Mouse (Mus musculus) retina, embryonic 14.5 days (tissue): Measurements from ENCODE around the gene Bcas3.
A peak's percentile ranks its signal among the peaks of the same experiment; 100 is the strongest.

Experiments
- DNase-seq: peaks from one replicate; pipeline ENCODE4 v3.0.0-alpha.2; 2015; ENCODE audit warnings: low spot score

The Bcas3 gene

DNA sequence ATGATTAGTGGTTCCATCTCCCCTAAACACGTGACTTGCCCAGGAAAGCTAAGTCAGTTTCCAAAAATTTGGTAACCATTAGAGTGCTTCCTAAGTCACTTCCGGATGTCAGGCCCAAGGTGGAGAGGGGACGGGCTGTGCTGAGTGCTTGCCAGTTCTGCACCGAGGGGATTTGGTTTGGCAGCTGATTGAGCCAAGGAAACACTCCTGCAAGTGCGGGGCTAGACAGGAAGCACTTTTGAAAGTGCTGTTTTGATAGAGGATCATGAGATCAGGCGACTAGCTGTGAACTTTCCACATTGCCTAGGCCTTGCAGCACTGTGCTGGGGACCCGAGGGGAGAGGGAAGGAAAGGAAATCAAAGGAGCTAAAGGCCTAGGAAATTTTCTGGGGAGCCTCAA, 262.5 kb downstream of the Bcas3 start:
- no peak for DNase-seq

DNA sequence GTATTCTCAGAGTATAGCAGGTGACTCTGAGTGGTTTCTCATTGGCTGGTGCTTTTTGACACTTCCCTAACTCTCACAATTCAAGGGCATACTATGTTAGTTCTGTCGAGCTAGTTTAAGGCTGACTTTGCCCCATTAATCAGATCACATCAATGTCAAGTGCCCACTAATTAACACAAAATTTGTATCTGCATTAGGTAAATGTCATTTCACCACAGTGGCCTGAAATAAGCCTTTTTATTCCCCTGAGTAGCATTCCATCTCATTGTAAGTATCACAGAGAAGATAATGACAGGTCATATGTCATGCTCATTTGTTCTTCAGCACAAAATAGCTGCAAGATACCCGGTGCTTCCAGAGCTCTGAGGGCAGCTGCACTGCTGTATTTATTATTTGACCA, 268.5 kb downstream of the Bcas3 start:
- DNase-seq, result peak; percentile 71

DNA sequence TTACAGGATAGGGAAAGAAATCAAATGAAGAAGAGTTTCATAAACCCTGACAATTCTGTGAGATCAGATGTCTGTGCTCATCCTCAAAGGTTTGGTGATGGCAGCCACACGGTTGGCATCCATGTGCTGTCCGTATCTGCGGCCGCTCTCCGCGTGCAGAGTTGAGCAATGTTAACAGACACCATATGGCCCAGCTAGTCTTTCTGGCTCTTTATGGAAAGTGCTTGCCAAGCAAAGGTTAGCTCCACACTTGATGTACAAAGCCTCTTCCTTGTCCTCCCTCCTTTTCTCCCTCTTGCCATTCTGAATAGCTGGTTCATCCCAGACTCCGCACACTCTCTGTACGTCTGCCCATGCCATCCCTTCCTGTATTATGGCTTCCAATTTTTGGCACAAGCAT, 269.0 kb downstream of the Bcas3 start:
- DNase-seq, result no peak

DNA sequence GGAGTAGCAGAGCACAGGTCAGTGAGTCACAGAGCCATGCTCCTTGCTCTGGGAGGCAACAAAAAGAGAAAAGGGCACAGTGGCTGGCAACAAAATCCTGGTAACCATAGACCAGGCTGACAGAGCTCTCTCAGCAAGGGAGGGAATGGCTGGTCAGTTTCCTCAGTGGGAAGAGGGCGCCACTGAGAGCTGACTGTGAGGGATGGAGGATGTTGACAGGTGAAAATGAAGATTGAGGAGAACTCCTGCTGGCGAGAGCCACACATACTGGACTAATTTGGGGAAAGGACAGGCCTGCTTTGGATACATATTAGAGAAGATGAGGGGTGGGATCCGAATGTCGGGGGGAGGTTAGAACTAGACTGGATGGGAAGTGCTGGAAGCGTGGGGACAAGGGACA, 272.2 kb downstream of the Bcas3 start:
- no peak for DNase-seq

DNA sequence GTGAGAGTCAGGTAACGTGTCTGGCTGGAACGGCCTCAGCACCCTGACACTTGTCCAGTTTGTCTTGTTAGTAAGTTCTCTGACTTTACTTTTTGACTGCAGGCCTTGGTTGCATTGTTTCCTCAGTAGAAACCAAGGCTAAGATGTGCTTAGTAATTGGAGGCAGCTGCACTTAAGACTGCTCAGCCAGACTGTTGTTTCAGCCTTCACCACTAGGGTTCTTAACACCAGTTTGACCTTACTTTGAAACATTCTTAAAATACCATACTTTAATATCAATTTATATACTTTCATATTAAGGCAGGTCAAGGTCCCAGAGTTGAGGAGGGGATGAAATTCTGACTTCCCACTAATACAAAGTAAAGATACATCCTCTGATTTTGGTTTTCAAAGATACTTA, 273.9 kb downstream of the Bcas3 start:
- peak; percentile 52 for DNase-seq

DNA sequence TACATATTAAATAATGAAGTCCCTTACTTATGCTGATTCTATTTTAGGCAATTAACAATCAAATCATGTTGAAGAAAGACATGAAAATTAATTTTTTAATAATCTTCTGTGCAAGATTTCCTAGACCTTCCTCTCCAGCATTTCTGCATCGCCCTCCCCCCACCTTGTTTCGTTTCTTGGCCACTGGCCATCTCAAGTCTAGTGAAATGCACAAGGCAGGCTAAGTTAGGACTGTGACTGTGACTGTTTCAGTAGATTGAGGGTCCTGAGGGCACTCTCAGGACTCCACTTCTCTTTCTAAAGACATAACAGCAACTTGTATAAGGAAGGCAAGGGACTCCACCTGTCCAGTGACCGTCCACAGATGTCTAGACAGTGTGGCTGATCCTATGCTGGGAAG, 274.4 kb downstream of the Bcas3 start:
- DNase-seq, result no peak

DNA sequence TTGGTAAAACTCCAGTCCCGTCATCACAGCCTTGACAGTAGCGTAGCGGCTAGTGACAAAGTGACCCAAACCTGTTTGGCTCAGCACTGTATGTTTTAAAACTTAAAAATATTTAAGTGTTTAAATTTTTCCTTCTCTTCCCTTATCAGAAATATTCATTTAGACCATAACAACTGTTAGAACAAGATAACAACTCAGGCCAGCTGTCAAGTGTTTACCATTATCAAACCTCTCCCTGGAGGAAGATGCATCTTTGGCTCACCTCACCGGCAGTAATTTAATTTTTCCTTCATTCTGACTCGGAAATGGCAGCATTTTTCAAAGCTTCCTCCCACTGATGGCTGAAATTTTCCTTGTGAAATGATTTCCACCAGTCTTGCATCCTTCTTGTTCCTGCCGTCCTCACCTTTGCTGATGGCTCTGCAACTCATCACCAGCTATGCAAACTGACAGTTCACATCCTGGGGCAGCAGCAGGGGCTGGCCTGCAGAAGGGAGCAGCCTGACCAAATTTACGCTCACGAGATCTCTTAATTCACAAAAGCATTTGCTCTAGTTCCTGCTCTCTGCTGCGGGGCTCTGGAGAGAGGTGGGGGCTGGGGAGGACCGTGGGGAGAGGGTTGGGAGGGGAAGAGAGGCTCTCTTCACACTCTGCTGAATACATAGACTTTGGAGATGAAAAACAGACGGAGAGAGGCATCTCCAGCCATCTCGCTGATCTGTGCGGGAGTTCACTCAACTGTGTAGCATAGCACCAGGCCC, 275.5 kb downstream of the Bcas3 start:
- peak; percentile 65 for DNase-seq

DNA sequence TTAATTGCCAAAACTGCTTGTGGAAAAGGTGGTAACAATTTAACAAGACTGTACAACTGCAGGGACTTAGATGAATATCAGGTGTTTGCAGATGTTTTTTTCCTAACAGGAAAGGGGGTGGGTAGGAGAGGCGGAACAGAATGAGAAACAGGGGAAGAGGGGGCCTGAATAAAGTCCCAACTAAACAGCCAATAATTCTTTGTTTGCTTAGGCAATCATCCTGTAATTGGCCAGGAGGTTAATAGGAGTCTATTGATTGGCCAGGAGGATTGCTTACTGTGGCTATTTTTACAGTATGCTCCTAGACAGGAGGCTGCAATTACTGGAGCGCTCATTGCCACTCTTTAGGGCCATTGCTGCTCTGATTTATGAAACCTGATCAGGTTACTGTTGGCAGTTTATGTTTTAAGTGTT, 279.6 kb downstream of the Bcas3 start:
- DNase-seq, result no peak

DNA sequence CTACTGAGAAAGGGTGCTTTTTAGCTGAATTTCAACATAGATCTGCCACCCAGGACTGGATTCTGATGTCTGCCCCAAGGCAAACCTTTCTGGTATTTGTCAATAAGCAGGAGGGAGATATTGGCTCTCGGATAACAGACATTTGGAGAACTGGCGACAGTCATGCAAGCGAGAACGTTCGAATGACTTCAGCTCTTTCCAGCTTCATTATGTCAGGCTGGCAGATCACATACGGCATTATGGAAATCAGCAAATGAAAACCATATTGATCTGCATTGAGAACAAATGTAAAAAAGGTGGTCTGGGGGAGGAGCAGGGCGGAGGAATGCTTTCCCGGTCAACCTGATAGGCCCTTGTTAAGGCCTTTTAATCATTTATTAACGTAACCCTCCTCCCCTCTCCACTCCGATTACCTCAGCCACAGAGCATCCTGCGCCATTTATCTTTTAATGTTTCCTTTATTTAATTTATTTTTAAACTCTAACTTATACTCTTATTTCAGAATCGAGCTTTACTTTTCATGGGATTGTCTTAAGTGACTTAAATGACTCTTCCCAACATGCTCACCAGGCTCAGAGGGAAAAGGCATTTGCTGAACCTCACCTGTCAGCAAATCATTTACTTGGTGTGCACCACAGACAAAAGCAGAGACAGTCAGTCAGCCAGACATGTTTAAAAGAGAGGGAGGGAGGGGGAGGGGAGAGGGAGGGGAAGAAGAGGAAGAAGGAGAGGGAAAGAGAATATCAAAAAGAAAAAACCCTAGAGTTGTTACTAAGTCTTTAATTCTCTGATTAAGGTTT, 285.9 kb downstream of the Bcas3 start:
- no peak for DNase-seq

DNA sequence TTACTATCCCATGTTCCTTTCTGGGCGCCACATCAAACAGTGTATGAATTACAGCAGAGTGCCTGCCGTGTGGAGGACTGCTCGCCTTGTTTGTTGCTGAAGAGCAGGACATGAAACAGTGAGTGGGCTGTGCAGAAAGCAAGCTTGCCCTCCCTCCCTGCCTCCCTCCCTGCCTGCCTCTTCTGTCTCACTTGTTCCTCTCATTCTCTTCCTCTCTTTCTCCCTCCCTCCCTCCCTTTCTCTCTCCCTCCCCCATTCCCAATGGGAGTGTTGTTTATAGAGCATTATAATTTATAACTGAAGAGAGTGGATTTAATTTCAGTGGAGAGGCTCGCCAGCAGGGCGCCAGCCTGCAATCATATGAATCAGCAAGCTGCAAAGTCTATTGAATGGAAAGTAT, 287.7 kb downstream of the Bcas3 start:
- no peak for DNase-seq

DNA sequence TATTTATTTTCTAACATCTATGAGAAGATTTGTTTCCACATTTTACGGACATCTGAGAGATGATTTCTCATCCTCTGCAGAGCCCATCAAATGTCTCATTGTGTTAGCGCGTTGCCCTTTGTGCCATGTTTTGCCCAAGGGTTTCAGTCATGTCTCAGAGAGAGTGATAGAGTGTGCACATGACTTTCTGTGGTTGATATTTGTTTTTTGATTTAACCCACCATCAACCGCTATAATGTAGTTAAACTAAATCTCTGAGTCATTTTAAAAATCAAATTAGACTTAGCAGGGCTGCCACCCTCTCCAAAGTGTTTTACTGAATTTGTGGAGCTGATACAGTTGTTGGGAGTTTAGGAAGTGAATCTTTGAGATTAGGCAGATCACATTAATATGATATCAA, 288.5 kb downstream of the Bcas3 start:
- no peak for DNase-seq

DNA sequence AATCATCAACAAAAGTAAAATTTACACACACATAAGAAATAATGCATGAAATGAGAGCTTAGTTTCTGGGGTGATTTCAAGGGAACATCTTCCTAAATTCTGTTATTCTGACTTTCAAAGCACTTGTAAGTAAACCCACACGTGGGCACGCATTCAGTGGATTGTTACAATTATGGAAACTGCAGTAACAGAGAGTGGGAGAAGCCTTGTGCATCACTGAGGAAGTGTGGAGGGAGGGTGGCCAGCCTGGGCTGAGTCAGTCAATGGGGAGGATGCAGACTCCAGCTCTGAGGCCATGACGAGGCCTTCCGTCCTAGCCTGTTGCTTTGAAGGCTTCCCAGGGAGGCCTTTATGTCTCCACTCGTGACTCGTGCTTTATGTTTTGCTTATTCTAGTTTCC, 289.6 kb downstream of the Bcas3 start:
- no peak for DNase-seq

DNA sequence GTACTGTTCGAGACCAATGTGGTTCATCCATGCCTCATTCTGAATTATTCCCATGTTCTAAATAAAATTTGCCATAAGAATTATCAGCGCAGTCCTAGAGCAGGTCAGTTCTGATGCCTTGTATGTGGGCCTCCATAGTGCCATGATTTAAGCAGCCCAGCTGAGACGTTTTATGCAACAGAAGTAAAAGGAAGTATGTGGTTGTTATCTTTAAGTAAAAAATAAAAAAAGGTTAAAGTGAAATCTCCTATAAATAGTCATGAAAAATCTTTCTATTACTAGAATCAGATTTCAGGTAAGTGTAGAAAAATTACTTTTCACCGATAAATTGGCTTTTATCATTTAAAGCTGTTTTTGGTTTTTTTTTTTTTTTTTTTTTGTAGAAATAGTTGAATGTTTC, 290.1 kb downstream of the Bcas3 start:
- DNase-seq, result no peak

DNA sequence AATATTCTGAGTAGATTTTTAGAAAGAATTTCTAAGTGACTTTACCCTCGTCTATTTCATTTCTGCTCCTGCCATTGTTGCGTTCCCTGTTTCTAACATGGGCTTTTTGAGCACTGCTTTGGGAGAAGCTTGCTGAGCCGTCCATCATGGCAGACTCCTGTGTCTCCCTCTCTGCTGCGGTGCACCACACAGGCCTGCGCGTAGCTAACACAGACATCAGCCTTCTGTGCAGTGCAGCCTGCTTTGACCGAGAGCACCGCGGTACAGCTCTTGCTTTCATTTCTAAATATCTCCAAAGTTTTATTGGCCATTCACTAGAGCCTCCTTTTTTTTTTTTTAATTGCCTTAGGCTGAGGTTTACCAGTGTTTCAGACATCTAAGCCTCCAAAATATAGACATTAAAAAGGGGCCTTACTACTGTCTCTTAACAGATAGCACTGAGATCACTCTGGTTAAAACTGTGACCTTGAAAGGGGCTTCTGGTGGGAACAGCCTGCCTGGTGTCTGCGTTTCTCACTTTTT, 290.6 kb downstream of the Bcas3 start:
- no peak for DNase-seq

DNA sequence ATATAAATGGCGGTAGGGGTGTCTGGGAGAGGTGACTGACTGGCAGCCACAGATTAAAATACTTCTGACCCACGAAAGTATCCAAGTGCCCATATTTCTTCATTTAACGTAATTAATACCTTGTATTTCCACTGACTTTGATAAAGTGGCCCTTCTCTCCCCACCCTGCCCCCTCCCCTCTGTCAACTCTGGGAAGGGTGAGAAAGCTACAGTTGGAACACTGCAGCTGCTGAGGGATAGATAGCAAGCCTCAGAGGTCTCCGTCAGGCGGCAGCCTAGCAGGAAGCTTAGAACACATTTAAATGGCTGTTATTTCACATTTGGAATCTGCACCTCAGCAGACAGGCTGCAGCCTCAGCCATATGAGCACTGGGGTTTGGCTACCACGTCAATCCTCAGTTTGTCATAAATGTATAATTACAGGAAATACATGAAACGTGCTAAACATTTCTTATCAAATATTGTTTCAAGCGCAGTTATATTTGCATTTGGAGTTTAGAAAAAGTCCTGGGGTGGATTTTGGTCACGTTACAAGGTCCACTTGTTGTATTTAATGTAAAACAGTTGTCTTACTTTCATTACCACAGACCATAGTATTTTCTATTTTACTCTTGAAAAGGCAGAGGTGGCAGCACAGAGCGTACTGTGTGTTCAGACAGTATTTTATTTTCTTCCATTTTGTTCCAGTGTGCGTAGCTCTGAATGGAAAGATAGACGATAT, 291.2 kb downstream of the Bcas3 start:
- no peak for DNase-seq

DNA sequence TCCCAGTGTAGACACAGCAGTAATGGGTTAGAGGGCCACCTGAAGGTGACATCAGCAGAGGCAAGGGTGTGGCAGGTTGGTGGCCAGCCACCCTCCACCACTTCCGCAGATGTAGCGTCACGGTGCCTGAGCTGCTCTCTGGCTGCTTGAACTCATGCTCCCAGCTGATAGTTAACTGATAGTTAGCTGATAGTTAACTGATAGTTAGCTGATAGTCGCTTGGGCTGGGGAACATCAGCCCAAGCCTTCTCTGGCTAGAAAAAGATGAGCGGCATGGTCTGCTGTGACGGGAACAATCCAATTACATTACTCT, 291.7 kb downstream of the Bcas3 start:
- DNase-seq, result no peak

DNA sequence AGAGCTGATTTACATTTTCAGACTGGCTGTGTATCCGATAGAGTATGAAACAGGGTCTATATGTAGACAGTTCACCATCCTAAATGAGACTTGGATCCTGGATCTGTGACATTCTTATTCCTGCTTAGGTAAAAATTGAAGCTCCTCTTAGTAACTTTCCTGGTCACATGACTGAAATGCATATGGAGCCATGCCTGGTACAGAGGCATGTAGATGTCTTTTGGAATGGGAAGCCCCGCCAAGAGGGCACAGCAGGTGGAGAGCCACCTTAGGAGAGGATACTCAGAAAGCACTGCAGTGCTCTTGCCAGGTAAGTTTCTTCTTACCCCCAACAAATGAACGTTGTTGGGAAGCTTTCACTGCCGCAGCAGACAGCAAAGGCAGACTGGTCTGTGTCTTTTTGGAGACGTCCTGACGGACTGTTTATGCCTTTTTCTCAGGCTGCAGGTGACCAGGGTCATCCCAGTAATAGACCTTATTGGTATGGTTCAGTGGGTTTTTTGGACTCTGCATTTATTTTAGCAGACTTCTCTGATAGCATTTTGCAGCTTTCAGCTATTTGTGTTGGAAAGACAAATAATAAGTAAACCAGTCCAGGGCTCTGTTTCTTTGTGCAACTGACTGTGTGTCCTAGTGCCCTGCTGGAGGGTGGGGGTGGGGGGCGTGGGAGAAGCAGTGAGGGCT, 292.3 kb downstream of the Bcas3 start:
- DNase-seq, result no peak

DNA sequence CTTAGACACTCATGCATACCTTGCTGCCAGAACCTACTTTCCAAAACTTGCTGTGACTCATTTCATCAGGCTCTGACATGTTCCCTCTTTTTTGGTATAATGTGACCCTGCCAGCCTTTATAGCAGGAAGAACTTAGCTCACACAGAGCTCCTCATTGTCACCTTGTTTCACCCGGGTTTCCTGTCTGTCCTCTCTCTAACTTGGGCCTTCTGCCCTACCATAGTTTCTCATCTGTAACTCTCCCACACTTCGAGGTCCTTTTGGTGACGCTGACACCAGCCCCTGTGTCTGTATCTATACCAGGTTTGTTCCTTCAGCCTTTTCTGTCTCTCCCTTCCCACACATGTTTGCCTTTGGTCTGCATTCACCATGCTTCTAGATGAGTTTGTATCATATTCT, 295.9 kb downstream of the Bcas3 start:
- DNase-seq, result no peak

DNA sequence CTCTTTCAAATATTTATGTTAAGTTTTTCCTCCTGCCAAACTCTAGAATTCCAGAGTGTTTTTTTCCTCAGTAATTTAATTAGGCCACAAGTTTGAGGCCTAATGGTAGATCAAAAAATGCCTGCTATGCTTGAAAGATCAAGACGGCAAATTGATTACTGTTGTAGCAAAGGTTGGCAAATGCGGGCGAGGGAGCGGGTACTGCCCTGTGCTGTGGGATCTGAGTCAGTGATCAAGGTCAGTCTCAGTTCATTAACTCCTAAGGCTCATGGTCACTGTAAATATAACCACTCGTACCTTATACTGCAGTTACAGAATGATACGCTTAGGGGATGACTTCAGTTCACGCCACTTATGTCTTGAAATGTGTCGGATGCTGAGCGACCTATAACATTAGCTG, 296.4 kb downstream of the Bcas3 start:
- DNase-seq, result no peak

DNA sequence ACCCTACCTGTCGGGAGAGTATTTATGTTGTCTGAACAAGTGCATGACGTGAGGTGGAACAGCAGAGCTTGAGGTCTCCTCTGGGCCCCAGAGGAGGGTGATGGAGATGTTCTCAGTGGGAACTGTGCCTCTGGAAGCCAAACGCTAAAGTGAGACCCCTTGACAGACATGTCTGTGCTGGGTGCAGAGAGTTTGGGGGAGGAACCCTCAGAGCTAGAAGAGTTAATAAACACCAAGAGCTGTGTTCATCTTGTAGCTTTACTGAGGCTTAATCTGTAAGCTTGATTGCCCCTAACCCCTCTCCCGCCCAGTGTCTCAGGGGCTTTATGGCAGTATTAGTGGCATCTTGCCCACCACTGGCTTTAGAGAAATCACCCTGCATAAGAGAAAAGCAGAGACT, 304.5 kb downstream of the Bcas3 start:
- no peak for DNase-seq

DNA sequence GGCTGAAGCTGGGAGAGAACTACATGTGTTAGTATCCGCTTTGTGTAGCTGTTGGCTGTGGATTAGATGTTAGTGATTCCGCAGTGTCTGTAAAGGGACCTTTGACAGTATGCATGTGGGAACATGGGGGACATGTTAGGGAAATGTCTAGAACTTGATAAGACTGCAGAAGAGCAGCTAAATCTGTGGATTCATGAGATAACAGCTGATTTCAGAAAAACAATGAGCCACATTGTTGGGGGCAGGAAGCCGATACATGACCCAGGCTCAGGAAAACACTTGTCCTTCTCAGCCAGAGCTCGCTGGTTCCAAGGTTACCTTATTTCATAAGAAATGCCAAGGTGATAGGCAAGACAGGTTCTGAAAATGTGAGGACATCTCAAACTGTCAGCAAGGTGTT, 307.3 kb downstream of the Bcas3 start:
- DNase-seq, result no peak

DNA sequence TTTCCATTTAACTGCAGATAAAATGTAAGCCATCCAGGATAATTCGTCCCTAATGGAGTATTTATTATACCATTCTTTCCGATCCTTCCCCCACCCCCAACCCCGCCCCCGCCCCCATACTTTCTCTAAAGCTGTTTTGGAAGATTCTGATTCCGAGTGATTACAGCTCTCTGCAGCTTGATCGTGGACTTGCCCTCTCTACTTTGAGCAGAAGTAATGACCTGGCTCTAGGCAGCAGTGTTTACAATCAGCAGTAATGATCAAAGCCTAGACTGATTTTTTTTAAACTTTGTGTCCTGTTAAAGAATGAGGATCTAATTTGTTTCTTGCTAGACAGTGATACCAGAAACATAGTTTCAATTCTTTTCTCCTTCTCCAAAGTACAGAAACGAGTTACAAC, 314.2 kb downstream of the Bcas3 start:
- no peak for DNase-seq
